Mouse (Mus musculus): ENCODE measurements around the gene Dtx3. TPM values are rescaled to one million over a fixed set of nuclear protein-coding genes. Genes with fewer than 3 reads are reported as not detected.
"Not testable (repeated sequence)": the region's sequence is repeated elsewhere in the genome, so short reads cannot be mapped to it uniquely, and the experiment has no call there.

Gene Dtx3
- total RNA-seq, 2 experiments from 2014 or later = 202 to 203 TPM

DNA sequence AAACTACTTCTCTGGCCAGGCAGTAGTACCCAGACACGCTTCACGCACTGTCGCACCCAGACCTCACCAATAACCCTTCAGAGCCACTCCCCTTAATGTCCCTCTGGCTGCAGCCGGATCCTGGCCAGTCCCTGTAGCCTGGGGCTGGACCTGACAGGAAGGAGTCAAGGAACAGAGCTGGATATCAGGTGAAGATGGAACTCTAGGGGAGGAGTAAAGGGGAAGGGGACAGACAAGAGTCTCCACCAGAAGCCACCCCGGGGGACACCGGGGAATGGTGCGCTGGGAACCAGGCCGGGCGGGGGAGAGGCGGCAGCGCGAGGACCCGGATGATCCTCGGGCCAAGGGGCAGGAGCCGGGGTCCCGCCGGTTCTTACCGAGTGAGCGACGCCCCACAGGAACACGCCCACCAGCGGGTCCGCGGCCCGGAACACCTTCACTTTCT lies 15.5 kb upstream of the Dtx3 start:
- intact Hi-C loops (cut with DNase I) = no loop called here

DNA sequence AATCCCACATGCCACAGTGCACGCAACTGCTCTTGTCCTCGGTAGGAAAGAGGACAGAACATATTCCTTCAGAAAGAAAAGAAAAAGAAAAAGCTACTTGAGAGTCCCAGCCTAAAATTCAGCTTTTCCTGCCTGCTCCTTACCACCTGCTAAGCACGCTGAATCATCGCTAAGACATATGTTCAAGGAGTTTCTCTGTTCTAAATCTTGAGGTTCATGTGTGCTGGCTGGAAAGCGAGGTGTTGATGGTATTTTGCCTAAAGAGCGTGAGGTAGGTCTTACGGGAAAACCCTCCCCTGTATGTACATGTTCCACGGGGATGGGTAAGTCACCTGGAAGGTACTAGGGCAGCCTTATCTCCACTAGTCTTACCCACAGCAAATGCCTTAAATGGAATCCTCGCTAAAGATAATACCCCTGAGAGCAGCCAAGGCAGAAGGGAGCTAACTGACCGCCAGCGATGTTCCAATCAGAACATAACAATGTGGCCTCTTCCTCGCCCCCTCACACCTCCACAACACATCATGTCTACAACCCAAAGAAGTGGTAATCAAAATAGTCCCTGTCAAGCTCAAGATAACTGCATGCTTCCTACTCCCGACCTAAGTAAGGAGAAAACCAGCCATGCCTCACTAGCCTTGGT lies 14.5 kb upstream of the Dtx3 start:
- DNase-seq (ENCODE audit: low spot score in 2 of 2) = no peak
- intact Hi-C loops (cut with DNase I) = no loop called here

More for the DNA sequence above, 15.5 kb upstream of the Dtx3 start:
- no peak for DNase-seq (ENCODE audit: low spot score in 2 of 2)

DNA sequence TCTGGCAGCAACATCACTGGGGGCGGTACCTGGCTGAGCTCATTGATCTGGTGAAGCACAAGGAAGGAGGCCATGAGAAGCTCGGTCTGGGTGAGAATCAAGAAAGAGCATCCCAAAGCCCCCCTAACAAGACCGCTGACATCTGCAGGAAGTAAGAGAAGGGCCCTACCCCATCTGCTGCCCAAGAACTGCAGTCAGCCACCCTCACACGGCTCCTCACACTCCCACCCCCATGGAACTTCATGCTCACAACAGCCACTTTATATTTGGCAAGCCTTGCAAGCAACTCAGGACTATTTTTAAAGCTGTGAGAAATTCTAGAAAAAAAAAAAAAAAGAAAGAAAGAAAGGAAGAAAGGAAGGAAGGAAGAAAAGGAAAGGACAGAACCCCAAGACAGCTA lies 13.4 kb upstream of the Dtx3 start:
- intact Hi-C loops (cut with DNase I) = no loop called here
- peak in 1 of 2 experiments; percentile 71 for DNase-seq (ENCODE audit: low spot score in 2 of 2)

DNA sequence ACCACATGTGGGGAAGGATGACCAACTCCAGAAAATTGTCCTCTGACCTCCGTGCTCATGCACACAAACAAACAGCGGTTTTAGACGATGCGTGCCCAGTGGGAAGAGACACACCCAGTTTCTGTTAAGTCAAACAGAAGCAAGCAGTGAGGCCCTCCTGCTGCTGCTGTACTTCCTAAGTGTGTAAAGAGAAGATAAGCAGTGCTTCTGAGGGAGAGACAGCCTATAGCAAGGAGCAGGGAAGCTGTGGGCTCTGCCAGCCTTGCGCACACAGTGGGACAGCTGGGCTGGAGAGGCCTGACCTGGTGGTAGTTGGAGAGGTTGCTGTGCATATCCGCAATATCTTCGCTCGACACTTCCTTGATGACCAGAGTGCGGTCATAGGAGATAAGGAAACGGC lies 9.8 kb upstream of the Dtx3 start:
- DNase-seq (ENCODE audit: low spot score in 2 of 2) = no peak
- intact Hi-C loops (cut with DNase I) = no loop called here

DNA sequence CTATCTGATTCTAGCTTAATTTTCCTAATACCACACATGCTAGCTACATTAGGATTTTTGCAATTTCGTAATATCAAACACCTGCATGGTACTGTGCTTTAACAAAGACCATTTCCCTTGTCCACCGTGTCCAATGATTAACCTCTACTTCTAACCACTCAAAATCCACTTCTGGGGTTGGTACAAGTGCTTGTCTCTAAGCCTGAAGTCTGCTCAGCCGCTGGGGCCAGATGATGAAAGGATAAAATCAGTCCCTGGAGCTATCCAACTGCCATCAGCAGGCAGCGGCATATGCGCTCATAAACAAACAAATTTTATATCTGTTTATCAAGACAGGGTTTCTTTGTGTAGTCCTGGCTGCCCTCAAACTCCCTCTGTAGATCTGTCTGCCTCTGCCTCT lies 9.1 kb upstream of the Dtx3 start:
- no peak for DNase-seq (ENCODE audit: low spot score in 2 of 2)
- intact Hi-C loops (cut with DNase I) = no loop called here

DNA sequence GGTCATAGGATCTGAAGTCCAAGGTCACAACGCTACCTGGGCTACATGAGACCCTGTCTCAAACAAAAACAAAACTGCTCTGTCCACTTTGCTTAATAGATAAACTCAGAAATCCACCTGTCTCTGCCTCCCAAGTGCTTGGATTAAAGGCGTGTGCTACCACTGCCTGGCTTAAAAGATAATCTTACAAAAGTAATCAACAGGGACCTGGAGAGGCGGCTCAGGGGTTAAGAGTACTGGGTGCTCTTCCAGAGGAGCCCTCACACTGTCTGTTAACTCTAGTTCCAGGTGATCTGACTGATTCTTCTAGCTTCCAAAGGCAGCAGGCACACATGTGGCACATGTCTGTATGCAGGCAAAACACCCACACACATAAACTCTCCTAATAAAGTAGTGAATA lies 7.6 kb upstream of the Dtx3 start:
- DNase-seq (ENCODE audit: low spot score in 2 of 2) = no peak
- intact Hi-C loops (cut with DNase I) = no loop called here

DNA sequence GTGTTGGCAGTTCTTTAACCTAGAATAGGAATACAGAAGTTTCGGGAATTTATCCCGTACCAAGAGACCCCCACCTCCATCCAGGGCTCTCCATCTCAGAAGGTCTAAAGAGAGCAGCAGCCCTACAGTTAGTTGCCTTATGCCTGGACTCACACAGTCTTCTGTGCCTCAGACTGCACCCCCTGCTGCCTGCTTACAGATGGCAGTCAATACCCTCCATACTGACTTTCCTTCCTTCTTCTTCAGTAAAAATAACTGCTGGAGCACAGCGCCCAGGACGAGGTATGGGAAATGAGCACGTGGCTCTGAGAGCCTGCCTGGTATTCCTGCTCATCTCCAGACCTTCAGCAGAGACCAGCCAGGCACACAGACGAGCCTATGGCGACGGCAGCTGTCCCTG lies 4.8 kb upstream of the Dtx3 start:
- intact Hi-C loops (cut with DNase I) = no loop called here
- no peak for DNase-seq (ENCODE audit: low spot score in 2 of 2)

DNA sequence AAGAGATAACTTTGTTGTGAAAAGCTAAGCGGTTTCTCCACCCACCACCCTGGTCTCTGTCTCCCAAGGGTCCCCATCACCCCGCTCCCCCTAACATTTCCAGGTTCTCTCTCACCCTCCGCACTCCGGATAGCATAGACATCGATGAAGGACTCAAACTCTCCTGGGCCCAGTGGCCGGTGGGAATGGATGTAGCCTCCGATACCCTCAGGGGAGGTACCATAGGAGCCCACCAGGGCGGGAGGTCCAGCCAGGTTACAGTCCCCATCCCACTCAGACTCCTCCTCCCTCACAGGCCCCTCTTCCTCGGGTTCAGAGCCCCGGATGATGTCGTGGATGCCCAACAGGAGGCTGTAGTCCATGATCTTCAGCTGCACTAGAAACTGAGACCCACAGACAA lies 3.9 kb upstream of the Dtx3 start:
- intact Hi-C loops (cut with DNase I) = no loop called here
- no peak for DNase-seq (ENCODE audit: low spot score in 2 of 2)

DNA sequence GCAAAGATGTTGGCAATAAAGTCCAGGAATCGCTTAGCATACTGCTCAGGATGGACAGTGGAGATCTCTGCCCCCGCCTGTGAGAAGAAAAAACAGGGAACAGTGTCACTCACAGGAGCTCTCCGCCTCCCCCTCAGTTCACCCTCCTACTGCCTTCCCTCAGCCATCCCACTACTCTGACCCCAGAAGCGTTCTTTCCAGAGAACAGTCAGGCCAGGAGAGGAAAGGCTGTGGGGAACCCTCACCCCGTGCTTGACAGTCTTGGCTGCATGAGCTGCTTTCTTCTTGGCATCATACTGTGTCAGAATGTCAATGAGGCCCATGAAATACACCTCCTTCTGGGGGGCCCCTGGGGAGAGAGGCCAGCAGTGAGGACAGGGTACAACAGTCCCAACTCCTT lies 3.5 kb upstream of the Dtx3 start:
- intact Hi-C loops (cut with DNase I) = no loop called here
- no peak for DNase-seq (ENCODE audit: low spot score in 2 of 2)

DNA sequence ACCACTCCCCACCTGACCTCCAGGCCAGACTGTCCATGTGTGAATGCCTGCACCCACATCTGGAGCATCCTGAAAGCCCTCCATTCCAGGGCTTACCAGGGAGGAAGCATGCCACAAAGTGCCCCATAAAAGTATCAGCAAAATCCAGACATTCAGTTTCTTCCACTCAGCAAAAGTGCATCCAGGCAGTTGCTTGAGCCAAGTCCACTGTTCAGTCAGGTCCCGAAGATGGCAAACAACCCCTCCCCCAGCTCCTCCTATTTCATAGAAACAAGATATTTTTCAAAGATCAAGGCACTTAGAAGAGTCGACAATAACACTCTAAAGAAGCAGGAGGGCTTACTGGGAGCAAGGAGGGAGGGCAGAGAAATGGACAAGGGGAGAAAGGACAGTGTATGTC lies 3.0 kb upstream of the Dtx3 start:
- no peak for DNase-seq (ENCODE audit: low spot score in 2 of 2)
- intact Hi-C loops (cut with DNase I) = no loop called here

DNA sequence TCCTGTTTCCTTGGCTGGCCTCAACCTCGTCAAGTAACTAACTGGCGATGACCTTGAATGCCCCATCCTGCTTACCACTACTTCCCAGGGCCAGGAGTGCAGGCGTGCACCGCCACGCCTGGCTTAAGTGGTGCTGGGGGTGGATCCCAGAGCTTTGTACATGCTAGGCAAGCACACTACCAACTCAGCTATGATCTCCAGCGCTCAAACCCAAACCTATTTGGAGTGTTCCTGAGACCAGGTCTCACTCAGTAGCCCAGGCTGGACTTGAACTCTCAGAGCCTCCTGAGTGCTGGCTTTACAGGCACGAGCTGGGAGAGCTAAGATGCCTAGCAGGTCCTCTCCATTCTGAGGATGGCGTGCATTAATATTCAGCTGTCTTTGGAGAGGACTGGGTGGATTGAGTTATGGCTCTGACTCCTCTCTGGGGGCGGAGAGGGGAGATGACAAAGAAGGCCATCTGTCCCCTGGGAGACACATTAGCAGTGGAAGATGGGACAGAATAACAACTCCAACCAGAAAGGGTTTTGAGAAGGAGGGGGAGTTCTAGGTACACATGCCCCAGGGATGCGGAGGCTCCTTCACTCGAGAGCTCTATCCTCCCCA lies 2.1 kb upstream of the Dtx3 start:
- intact Hi-C loops (cut with DNase I) = no loop called here
- DNase-seq (ENCODE audit: low spot score in 2 of 2) = no peak

DNA sequence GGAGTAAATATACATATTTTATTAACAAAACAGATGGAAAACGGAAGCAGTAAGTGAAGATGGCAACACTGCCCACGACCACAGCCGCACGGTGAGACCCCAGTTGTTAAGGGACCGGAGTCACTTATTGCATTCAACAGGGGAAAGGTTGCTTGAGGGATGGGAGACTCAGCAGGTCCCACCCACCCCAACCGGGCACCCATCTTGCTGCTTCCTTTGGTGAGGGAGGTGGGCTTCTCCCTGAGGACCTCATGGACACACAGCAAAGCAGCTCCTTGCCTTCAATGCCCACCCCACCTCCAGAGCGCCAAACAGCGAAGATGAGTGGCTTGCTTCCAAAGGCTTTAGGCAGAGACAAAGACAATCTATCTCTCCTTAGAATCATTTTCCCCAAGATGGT lies 1.6 kb upstream of the Dtx3 start:
- no peak for DNase-seq (ENCODE audit: low spot score in 2 of 2)
- intact Hi-C loops (cut with DNase I) = no loop called here

DNA sequence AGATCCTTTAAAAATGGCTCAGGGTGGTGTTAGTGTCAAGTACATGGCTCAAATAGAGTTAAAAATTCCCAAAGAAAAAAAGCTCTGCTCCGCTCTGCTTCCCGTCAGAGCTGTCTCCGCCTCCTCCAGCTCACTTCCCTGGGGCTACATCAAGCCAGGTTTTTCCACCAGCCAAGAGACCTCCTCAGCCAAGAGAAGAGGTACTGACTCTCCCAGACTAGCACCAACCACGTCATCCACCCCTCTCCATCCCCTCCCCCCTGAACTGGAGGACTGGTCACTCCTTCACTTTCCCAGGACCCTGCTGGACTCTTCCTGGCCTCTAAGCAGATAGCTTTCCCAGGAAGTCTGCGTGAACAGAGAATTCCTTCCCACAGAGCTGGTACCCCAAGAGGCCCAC lies 864 bp upstream of the Dtx3 start:
- intact Hi-C loops (cut with DNase I) = no loop called here
- DNase-seq (ENCODE audit: low spot score in 2 of 2) = peak; percentile 70 to 78

DNA sequence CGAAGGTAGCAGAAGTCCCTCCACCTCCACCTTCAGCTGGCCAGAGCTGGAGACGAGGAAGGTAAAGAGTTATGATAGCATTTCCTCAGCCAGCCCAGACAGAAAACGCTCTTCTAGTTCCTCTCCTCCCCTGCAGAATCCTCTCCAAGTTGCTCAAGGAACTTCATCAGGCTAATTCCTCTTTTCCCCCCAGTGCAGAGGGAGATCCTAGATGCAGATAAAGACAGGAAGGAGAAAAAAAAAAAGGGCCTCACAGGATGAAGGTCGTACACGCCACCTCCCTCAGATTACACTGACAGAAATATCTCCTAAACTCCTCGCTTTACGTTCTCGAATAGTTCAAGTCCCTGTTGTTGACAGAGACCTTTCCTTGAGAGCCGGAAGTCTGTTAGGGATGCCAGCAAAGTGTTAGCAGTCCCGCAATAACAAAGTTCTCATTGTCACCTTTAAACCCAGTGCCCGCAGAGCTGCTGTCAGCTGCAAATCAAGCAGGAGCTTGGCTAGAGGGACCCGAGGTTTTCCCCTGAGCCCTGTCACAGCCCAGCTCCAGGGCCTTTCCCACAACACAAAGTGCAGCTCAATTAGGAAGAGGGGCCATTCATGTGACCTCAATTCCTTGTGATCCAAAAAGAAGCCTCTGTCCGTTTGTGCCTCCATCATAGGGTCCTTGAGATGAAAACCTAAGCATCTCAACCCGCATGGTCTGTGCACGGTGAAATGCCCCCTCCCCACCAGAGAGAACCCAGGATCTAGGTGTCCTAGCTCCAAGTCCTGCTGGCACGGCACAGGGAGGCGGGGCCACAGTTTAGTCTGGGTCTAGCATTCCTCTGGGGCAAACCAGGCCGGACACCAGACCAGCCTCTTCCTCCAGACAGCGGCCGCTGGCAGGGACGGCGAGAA lies 850 bp downstream of the Dtx3 start:
- DNase-seq (ENCODE audit: low spot score in 2 of 2) = no peak
- intact Hi-C loops (cut with DNase I) = no loop called here

DNA sequence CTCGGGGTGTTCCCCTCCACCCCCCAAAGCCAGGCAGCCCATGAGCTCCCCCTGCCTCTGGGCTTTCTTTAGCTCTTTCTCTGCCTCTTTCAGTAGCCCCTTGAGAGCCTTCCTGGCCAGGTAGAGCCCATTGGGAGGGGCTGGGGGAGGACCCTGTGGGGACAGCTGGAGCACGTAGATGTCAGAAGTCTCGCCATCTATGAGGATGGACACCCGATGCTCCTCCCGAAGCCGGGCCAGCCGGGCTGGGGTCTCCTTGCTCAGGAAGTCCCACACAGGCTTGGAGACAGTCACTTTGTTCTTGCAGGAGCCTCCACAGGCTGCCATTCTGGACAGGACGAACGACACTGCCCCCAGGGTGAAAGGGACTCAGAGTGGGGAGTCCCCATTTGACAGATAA lies 2.5 kb downstream of the Dtx3 start:
- intact Hi-C loops (cut with DNase I) = no loop called here
- DNase-seq (ENCODE audit: low spot score in 2 of 2) = no peak

DNA sequence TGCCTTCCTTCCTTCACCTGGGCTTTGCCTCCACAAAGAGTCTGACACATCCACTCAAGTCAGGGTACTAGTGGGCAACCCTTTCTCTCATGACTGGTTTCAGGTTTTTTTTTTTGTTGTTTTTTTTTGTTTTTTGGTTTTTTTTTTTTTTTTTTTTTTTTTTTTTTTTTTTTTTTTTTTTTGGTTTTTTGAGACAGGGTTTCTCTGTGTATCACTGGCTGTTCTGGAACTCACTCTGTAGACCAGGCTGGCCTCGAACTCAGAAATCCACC lies 3.5 kb downstream of the Dtx3 start:
- DNase-seq (ENCODE audit: low spot score in 2 of 2); intact Hi-C loops (cut with DNase I): not testable (repeated sequence)

DNA sequence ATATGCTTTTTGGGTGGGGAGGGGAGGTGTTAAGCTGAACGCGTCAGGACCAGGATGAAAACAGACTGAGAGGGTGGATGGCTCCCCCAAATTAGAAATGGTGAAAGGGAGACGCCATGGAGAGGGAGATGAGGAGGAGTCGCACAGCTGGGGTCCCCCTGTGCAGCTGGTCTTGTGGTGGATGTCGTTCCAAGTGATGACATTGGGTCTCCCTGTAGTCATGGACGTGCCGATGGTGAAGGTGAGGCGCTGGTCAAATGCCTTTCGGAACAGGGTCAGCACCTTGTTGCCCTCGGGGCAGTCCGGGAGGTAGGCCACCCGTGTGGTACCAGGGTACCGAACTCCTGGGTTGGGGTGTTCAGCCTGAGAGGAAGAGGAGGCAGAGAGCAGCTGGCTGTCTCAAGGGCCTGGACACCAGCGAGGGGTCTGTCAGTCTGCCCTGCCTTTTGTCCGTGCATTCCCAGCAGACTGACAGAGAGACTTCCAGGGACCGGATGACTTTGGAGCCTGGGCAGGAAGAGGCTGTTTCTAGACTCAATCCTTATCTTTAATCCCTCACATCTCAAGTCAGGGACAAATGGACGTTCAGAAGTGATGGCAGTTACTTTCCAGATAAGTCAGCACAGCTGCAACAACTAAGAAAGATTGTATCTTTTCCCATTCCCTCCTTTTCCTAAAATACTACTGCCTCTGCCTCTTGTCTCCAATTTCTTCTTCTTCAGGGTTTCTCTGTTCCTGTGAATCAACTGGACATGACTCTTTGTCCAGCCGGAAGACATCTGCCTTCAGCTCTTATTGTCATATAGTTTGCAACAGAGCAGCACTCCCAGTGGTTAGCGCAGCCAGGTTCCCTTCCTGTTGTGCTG lies 4.1 kb downstream of the Dtx3 start:
- intact Hi-C loops (cut with DNase I) = no loop called here
- DNase-seq (ENCODE audit: low spot score in 2 of 2) = no peak

DNA sequence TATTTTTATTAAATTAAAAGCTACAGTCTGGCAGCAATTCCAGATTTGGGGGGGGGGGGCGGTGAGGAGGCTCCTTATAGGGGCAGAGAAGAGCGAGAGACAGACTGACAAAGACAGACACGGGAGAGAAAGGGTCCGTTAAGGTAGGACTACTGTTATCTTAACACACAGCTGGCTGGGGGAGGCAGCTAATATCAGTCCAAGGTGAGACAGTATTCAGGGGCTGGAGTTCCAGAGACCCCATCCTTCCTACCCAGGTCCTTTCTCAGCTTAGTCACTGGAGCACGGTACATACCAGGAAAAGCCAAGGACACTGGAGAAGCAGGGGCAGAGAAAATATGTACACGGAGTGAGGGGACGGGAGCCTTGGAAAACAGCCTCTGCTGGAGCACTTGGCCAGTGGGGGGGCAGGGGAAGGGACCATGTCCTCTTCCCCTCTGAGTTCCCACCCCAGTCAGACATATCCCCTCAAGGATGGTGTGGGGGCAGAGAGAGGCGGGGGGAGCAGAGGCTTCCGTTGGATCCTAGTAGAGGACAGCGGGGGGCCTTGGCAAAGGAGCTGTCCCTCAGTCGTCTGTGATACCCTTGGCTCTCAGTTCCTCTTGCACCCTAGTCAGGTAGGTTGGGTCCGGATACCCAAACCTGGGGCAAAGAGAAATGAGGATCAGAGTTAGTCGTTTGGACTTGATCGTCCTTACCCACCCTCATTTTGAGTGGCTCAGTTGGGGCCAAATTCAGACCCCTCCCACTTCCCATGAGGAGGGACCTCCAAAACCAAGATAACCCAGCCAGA lies 4.9 kb downstream of the Dtx3 start:
- intact Hi-C loops (cut with DNase I) = no loop called here
- no peak for DNase-seq (ENCODE audit: low spot score in 2 of 2)

DNA sequence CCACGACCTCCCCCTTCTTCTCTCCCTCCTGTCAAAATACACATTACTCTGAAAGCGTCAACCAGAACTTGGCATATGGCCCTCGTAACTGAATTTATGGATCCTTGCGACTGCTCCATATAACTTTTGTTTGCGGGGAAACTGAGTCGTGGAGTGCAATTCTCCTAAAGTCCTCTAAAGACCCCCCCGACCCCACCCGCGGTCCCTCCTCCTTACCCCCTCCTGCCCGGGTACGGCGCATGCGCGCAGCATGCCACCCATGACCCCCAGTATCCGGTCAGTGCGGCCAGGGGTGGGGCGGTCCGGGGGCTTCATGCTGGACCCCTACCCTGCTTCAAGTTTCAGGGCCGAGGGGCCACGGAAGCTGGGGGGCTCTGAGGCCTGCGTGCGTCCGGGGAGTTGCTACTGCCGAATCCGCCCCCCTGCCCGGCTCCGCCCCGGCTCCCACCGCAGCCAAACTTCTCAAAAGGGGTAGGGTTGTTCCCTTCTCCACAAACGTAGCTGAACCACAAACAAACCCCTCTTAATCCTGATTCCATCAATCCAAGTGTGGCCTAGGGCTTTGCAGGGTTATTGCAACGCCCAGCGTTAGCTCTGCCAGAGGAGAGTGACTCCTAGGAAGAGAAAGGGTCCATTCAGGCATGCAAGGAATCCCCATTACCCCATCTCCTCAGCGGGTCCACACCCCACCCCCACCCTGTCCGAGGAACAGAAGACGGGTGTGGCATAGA lies 5.7 kb downstream of the Dtx3 start, which contains the start of gene Arhgef25:
Arhgef25 (minus strand) TSS at position 433 of the 731 bp plus-strand sequence.
- DNase-seq (ENCODE audit: low spot score in 2 of 2) = no peak
- intact Hi-C loops (cut with DNase I) = no loop called here

Data from left cerebral cortex, postnatal 14 days (tissue).